Mouse (Mus musculus): Measurements from ENCODE around the gene Mrap2.

The Mrap2 gene

DNA sequence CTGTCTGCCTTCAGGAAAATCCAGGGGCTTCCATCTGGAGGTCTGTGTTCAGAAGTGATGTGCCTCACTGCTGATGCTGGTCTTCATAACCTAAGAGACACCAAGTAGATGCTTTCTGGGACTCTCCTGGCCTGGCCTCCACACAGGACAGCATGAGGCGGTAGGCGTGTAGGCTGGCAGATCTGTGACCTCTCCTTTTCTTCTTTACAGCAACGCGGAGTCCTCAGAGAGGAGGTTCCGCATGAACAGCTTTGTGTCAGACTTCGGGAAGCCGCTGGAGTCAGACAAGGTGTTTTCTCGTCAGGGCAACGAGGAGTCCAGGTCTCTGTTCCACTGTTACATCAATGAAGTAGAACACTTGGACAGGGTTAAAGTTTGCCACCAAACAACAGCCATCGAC, 38.1 kb downstream of the Mrap2 start:
- DNase-seq: no peak

DNA sequence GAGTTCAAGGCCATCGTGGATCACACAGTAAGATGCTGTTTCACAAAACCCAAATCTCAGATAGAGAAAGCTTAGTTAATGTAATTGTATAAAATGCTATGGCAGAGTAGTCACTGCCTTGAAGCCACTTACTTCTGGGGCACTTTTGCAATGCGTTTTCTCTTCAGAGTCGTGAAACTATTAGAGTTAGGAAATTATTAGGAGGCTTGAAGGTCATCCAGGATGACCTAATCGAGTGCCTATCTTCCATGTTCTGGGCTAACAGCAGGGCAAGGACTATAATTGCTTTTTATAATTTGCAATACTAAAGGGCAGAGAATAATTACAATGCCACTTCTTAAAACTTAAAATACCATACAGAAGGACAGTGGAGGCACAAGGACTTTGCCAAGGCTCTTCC, 43.2 kb downstream of the Mrap2 start:
- DNase-seq: no peak

DNA sequence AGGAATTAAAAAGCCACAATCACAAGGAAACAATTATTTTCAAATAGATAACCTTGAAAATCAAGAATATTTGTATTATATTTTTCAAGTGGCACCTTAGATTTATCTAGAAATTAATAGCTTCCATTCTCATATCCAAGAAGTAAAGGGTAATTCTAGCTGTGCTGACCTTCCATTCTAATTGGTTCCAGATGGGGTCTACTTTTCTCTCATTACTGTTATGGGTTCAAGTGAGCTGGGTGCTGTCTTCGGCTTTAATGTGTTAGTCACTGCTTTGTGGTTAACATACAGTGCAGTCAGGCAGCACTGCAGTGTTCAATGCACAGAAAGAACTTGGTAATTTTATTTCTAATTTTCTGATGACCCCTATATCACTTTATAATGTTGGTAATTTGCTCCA, 49.6 kb downstream of the Mrap2 start:
- DNase-seq: no peak

DNA sequence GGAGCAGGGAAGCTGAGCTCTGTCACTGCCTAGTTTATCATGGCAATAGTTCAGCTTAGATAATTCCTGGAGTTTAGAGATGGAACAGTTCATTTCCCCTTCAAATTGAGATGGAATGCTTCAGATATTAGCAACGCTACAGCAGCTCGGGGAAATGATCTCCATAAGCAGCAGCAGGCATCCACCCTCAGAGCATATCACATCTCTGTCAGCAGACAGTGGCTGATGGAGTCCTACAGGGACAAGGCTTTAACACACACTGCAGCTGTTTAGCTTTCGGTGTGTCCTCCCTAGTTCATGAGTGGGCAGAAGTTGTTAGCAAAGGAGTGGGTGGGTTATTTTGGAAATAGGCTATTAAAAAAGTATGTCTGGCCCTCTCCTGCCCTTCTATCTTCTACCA, 53.2 kb downstream of the Mrap2 start:
- no peak for DNase-seq

DNA sequence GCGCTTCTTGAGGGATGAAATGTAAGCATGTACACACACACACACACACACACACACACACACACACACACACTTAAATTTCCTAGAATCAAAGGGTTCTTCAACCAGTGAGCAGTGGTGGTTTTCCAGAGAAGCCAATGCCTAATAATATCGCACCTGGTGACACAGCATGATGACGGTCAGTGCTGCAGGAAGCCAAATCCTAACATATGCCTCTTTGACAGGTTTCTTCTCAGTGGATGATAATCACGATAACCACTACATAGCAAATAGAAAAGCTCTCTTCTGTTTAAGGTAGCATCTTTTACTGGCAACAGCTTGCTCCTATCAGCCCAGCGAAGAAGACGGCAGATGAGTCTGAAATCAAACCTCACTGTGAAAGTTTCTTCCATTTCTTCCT, 53.9 kb downstream of the Mrap2 start:
- no peak for DNase-seq

DNA sequence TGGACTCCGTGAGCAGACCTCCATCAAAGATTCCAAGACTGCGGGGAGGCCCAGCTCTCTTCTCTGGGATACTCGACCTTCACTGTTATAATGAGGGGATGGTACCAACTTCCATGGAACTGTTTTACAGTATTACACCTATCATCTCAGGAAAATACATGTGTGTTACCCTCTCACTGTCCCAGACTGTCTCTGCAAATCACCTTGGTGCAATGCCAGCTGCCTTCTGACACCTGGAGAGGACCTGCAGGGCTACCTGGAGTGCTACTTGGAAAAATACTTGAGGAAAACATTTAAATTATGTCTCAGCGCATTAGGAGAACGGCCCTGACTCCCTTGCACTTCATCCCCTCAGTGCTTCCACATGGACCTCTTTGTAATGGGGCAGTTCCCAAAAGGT, 56.3 kb downstream of the Mrap2 start:
- DNase-seq: no peak

DNA sequence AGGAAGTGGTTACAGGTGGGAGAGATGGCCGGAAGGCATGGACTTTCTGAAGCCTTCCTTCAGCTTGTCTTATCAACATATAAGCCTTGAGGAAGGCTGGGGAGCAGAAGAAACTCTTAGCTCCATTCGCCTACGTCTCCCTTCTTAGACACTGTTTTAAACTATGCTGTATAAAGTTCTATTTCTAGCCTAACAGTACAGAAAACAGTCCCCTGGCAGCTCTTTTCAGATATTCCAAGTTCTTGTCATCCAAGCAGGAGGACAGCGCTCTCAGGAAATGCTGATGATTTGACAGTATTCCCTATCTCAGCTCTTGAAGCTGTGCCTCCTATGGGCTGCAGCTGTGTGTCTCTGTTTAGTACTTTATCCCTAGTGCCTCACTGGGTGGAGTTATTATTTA, 56.8 kb downstream of the Mrap2 start:
- no peak for DNase-seq

DNA sequence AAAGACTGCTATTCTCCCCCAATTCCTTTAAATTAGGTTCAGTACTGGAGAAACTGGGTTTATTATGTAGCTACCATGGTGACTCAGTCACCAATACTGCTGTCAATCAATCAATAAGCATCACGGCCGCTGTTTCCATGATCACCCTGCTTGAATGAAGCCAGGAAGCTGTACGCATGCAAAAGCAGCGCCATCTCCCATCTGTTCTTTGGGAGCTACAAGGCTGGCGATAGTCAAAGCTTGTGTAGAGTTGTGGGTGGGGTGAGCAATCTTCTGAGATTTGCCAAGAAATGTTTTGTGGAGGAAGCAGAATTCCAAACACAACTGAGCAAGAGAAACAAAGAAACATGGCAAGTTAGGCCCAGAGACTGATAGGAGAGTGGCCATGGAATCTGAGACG, 58.3 kb downstream of the Mrap2 start:
- DNase-seq: no peak

DNA sequence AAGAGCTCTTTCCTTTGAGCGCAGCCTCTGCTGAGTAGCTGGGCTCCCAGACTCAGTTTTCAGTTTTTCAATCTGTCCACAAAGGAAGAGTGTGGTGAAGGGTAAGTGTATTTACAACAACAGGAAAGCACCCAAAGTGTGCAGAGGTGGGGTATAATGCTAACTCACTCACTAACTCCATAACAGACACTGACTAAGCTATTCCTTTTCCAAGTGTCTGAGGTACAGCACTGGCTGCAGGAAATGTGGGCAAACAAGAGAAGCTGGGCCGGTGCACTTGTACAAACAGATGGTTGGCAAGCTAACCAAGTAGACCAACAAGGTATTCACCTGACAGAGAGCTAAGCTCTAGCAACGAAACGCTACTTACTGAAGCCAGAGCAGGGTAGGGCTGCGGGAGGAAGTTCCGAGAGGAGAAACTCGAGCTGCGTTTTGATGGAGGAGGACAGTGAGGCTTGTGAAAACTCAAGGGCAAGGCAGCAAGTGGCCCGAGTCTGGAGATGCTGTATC, 66.8 kb downstream of the Mrap2 start:
- no peak for DNase-seq

DNA sequence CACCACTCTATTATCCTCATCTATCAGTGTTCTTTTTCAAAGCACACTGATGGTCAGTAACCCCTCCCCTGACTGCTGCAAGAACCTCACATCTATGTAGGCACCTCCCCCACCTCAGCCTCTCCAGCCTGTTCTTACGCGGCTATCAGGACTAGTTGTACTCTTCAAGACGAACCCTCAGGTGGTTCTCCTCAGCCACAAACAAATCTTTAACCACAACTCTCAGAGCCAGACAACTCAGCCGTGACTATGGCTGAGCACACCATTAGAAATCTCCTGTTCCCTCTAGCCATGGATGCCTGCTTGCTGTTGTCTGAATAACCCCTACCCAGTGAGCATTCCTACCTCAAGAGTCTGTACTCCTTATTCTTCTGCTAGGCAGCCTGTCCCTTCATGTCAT, 69.1 kb downstream of the Mrap2 start:
- DNase-seq: no peak

Measured in lung, postnatal 10 days (tissue).